Mouse (Mus musculus) hindbrain, embryonic 14.5 days (tissue): ENCODE results near the gene Lrrc46. TPM values are rescaled to one million over a fixed set of nuclear protein-coding genes. Genes with fewer than 3 reads are reported as not detected.
A peak's percentile ranks its signal among the peaks of the same experiment; 100 is the strongest.

Experiments used
- ATAC-seq: fragments of 200-750 bp; cut with Nextera tagmentation; 2 replicates; pipeline ENCODE4 v1.8.0; 2017; ENCODE audit warnings: moderate number of reproducible peaks, mild to moderate bottlenecking, moderate TSS enrichment, moderate library complexity; ENCODE audit not compliant: low FRiP score
- DNase-seq: peaks from one replicate; pipeline ENCODE4 v3.0.0-alpha.2; 2015; ENCODE audit warnings: low spot score
- H3K27ac ChIP-seq: fragments of 300-500 bp; sonication (generic); 2 replicates; pipeline ENCODE4 v1.5.1; 2014; ENCODE audit warnings: mild to moderate bottlenecking, moderate library complexity
- H3K27me3 ChIP-seq: fragments of 300-500 bp; sonication (generic); 2 replicates; pipeline ENCODE4 v1.6.1; 2014; ENCODE audit warnings: mild to moderate bottlenecking, low read length, mixed read lengths; ENCODE audit not compliant: control insufficient read depth, insufficient read depth
- H3K36me3 ChIP-seq: fragments of 300-500 bp; sonication (generic); replicated peaks from 2 replicates; pipeline ENCODE4 v1.6.1; 2014; ENCODE audit not compliant: control insufficient read depth, insufficient read depth
- H3K4me1 ChIP-seq: fragments of 300-500 bp; sonication (generic); replicated peaks from 2 replicates; pipeline ENCODE4 v1.6.1; 2014; ENCODE audit warnings: antibody characterized with exemption, low read length, mixed read lengths; ENCODE audit not compliant: control insufficient read depth, insufficient read depth
- H3K4me2 ChIP-seq: fragments of 300-500 bp; sonication (generic); replicated peaks from 2 replicates; pipeline ENCODE4 v1.6.1; 2014; ENCODE audit warnings: mild to moderate bottlenecking, moderate library complexity
- H3K4me3 ChIP-seq: fragments of 300-500 bp; sonication (generic); replicated peaks from 2 replicates; pipeline ENCODE4 v1.5.1; 2014; ENCODE audit warnings: mild to moderate bottlenecking, low read length
- H3K9ac ChIP-seq: fragments of 300-500 bp; sonication (generic); 2 replicates; pipeline ENCODE4 v1.6.1; 2014
- H3K9me3 ChIP-seq: fragments of 300-500 bp; sonication (generic); 2 replicates; pipeline ENCODE4 v1.6.1; 2016; ENCODE audit warnings: low read length; ENCODE audit not compliant: control insufficient read depth
- WGBS: fragments of 180-500 bp; shearing (Covaris S2); extraction: QIAGEN DNeasy Blood & Tissue Kit; methylation state at CpG from one replicate; pipeline ENCODE4 v1.1.7; 2014; 5-methylcytosine and 5-hydroxymethylcytosine counted together
- polyA plus RNA-seq: library from polyadenylated mRNA; unstranded; fragments of >200 nt; fragmentation: Nextera tagmentation; extraction: Ambion mirVana; gene quantifications from 2 replicates; pipeline ENCODE4 v1.2.1, GENCODE M21; 2014

Lrrc46 gene
- polyA plus RNA-seq, 1 experiment from 2014 or later: 4.3 TPM

- Histone ChIP-seq H3K27me3 (no peaks in the 10 kb centered on the region), H3K9ac (no peak overlapping the region), H3K9me3 (no peaks in the 10 kb centered on the region), H3K36me3 (no peaks in the 10 kb centered on the region), H3K4me2 (no peak overlapping the region), H3K4me3 (no peak overlapping the region), H3K27ac (no peak overlapping the region), H3K4me1 (no peaks in the 10 kb centered on the region)
- ATAC-seq: no peak
- WGBS: 72% methylated on average over 5 of the region's 5 CpGs
- DNase-seq: no peak
Observed at GRCm38 (mm10) chr11:97036141-97036540, 5.1 kb downstream of the Lrrc46 start.

- Histone ChIP-seq H3K9me3 (no peaks in the 10 kb centered on the region), H3K27ac (no peak overlapping the region), H3K4me2 (no peak overlapping the region), H3K36me3 (no peaks in the 10 kb centered on the region), H3K4me1 (peaks cover 8% of the 10 kb centered on the region), H3K9ac (no peak overlapping the region), H3K27me3 (no peaks in the 10 kb centered on the region), H3K4me3 (no peak overlapping the region)
- no peak for DNase-seq
- no peak for ATAC-seq
- 93% methylated on average over 4 of the region's 4 CpGs for WGBS
Observed at GRCm38 (mm10) chr11:97033781-97034180, 7.4 kb downstream of the Lrrc46 start.

- Histone ChIP-seq H3K27me3 (no peaks in the 10 kb centered on the region), H3K9me3 (no peaks in the 10 kb centered on the region), H3K4me2 (no peak overlapping the region), H3K9ac (no peak overlapping the region), H3K4me1 (peaks cover 8% of the 10 kb centered on the region), H3K27ac (no peak overlapping the region), H3K4me3 (no peak overlapping the region), H3K36me3 (no peaks in the 10 kb centered on the region)
- no peak for DNase-seq
- 98% methylated on average over 4 of the region's 4 CpGs for WGBS
- ATAC-seq: no peak
Observed at GRCm38 (mm10) chr11:97032499-97032898, 8.7 kb downstream of the Lrrc46 start.

- H3K27me3 ChIP-seq: no peaks in the 10 kb centered on the region
- H3K36me3 ChIP-seq: no peaks in the 10 kb centered on the region
- no peak overlapping the region for H3K4me2 ChIP-seq
- 86% methylated on average over 12 of the region's 12 CpGs for WGBS
- no peak overlapping the region for H3K9ac ChIP-seq
- H3K4me1 ChIP-seq: peaks cover 8% of the 10 kb centered on the region
- DNase-seq: no peak
- ATAC-seq: no peak
- no peaks in the 10 kb centered on the region for H3K9me3 ChIP-seq
- no peak overlapping the region for H3K27ac ChIP-seq
- H3K4me3 ChIP-seq: no peak overlapping the region
Observed at GRCm38 (mm10) chr11:97031977-97032376, 9.2 kb downstream of the Lrrc46 start.

- peak overlapping the region; percentile 58 for H3K4me3 ChIP-seq
- DNase-seq (no peak), ATAC-seq (no peak)
- H3K4me2 ChIP-seq: peak overlapping the region; percentile 74
- H3K36me3 ChIP-seq: no peaks in the 10 kb centered on the region
- 25% methylated on average over 15 of the region's 15 CpGs for WGBS
- peak overlapping the region; percentile 71 for H3K9ac ChIP-seq
- 0 out of 2 replicates have a peak, but pooled peaks cover 3% of the 10 kb centered on the region for H3K27me3 ChIP-seq
- no peak overlapping the region for H3K27ac ChIP-seq
- H3K9me3 ChIP-seq: no peaks in the 10 kb centered on the region
- H3K4me1 ChIP-seq: peaks cover 8% of the 10 kb centered on the region
Observed at GRCm38 (mm10) chr11:97030426-97030825, 10.8 kb downstream of the Lrrc46 start.

- Histone ChIP-seq H3K27me3 (peaks cover 9% of the 10 kb centered on the region), H3K36me3 (no peaks in the 10 kb centered on the region), H3K4me1 (peaks cover 8% of the 10 kb centered on the region), H3K9me3 (no peaks in the 10 kb centered on the region), H3K27ac (peak within 1 kb of the TSS; percentile 78), H3K4me3 (peak within 1 kb of the TSS; percentile 58), H3K4me2 (peak within 1 kb of the TSS; percentile 74), H3K9ac (peak within 1 kb of the TSS; percentile 71)
- peak; percentile 86 for DNase-seq
- peak; percentile 72; the same call in 1 of the 2 replicates for ATAC-seq
- WGBS: 1% methylated on average over 25 of the region's 25 CpGs
Observed at GRCm38 (mm10) chr11:97029686-97030417, 11.4 kb downstream of the Lrrc46 start, which contains the start of gene Scrn2. Gene Scrn2 (plus strand): TSS chr11:97029938.

GRCm38 (mm10) chr11:97025721-97026344 is 15.4 kb downstream of the Lrrc46 start:
- Histone ChIP-seq H3K9ac (peak overlapping the region; percentile 46), H3K4me3 (peak overlapping the region; percentile 8), H3K9me3 (no peaks in the 10 kb centered on the region), H3K4me2 (peak overlapping the region; percentile 43), H3K27me3 (peaks cover 49% of the 10 kb centered on the region), H3K27ac (no peak overlapping the region), H3K36me3 (no peaks in the 10 kb centered on the region), H3K4me1 (peaks cover 20% of the 10 kb centered on the region)
- 2% methylated on average over 16 of the region's 17 CpGs for WGBS
- ATAC-seq: peak; percentile 54
- DNase-seq: peak; percentile 90

- Histone ChIP-seq H3K27ac (no peak overlapping the region), H3K4me1 (peaks cover 12% of the 10 kb centered on the region; the same call in 1 of the 2 replicates), H3K9ac (no peak overlapping the region), H3K4me3 (no peak overlapping the region), H3K4me2 (no peak overlapping the region), H3K27me3 (peaks cover 57% of the 10 kb centered on the region), H3K36me3 (no peaks in the 10 kb centered on the region), H3K9me3 (no peaks in the 10 kb centered on the region)
- ATAC-seq (no peak), DNase-seq (no peak)
- WGBS: 22% methylated on average over 10 of the region's 10 CpGs
Observed at GRCm38 (mm10) chr11:97024977-97025376, 16.2 kb downstream of the Lrrc46 start.

- peaks cover 85% of the 10 kb centered on the region for H3K27me3 ChIP-seq
- no peaks in the 10 kb centered on the region for H3K9me3 ChIP-seq
- H3K9ac ChIP-seq: peak overlapping the region; percentile 64
- H3K36me3 ChIP-seq: no peaks in the 10 kb centered on the region
- peak overlapping the region; percentile 73 for H3K4me2 ChIP-seq
- WGBS: 0% methylated on average over 49 of the region's 50 CpGs
- ATAC-seq (peak; percentile 25; the same call in 1 of the 2 replicates), DNase-seq (peak; percentile 68)
- no peak overlapping the region for H3K27ac ChIP-seq
- peaks cover 12% of the 10 kb centered on the region; the same call in 1 of the 2 replicates for H3K4me1 ChIP-seq
- peak overlapping the region; percentile 46 for H3K4me3 ChIP-seq
Observed at GRCm38 (mm10) chr11:97021873-97022484, 19.2 kb downstream of the Lrrc46 start.
